Mouse (Mus musculus): Measurements from ENCODE around the gene Mapkapk2.
"Not testable (repeated sequence)": the region's sequence is repeated elsewhere in the genome, so short reads cannot be mapped to it uniquely, and the experiment has no call there.

The Mapkapk2 gene

GRCm38 (mm10) chr1:131097700-131098094 is at the start of gene Mapkapk2:
Mapkapk2 (minus strand) TSS chr1:131097826.
- peak; percentile 87 for DNase-seq (ENCODE audit: low spot score)

GRCm38 (mm10) chr1:131146181-131146614 is 48.6 kb upstream of the Mapkapk2 start:
- DNase-seq (ENCODE audit: low spot score) = no peak

DNA sequence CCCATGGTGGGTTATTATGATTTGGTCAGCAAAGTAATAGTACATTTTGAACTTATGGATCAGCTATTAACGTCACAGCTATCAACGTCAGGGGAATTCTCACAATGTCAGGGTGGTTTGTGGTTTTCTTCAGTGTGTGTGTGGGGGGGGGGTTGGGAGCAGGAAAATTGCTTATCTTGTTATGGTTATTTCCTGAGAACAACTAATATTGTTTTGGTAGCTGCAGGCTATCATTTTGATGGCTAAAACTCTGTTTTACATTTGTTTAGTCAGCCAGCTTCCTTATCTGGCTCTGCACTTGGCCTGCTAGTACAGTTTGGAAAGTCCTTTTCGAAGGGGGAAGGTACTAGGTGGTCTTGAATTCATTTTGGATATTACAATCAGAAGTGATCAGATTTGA is 47.6 kb upstream of the Mapkapk2 start:
- not testable (repeated sequence) for DNase-seq (ENCODE audit: low spot score)

GRCm38 (mm10) chr1:131142472-131142871 is 44.8 kb upstream of the Mapkapk2 start:
- no peak for DNase-seq (ENCODE audit: low spot score)

DNA sequence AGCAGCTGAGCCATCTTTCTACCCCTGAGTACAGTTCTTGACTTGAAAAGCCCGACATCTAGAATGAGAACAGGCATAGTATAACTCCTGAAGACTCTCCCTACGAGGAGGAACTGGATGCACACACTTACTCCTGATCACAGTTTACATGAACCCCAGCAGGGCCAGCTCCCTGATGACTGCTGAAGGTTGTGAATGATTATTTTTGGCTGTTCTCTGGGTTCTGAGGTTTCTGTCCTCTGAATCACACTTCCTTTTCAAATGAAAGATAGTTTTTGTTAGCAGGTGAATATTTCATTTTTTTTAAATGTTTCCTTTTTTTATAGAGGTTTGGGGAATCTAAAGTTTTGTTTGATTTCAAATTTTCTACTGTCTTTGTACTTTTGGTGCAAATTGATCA is 43.8 kb upstream of the Mapkapk2 start:
- no peak for DNase-seq (ENCODE audit: low spot score)

DNA sequence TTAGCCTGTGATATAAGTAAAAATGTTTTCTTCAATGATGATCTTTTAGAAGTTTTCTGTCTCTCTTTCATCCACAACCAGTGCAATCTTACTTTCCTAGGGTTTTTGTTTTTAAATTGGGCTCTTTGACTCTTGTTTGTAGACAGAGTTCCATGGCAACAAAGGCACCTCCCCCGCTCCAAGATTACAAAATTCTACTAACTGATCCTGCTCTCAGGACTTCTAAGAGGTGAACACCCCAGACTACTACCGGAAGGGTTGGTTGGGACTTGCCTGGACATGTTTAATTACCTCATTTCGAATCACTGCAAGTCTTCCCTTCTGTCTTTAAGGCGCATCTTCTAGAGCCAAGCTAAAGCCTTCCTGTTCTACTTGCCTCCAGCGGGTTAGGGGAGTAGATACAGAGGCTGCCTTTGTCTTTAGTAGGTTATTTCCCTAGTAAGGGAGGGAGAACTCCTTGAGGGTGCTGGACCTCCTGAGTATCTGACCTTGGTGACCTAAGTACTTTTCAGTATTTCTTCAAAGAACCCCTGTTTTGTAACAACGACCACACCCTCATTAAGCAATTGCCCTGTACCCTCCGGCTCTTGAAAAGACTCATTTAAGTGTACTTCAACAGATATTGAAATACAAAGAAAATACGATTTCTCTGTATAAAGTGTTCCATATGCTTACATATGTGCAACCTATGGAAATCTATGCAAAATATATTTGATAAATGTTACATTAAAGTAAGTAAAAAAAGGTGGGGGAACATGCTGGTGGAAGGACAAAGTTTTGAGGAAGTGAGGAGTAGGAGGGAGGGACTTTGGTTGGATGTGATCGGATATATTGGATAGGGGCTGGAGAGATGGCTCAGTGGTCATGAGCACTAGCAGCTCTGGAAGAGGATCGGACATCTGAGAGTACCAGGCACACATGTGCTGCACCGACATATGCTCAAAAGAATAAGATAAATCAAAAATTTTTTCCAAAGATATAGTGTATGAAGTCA is 41.8 kb upstream of the Mapkapk2 start:
- no peak for DNase-seq (ENCODE audit: low spot score)

GRCm38 (mm10) chr1:131138191-131139016 is 40.8 kb upstream of the Mapkapk2 start, which contains the start of gene Dyrk3:
Dyrk3 (minus strand) TSS chr1:131138340.
- peak; percentile 82 for DNase-seq (ENCODE audit: low spot score)

- DNase-seq (ENCODE audit: low spot score) = no peak
These were observed 40.1 kb upstream of the Mapkapk2 start for GRCm38 (mm10) chr1:131137717-131138118.

DNA sequence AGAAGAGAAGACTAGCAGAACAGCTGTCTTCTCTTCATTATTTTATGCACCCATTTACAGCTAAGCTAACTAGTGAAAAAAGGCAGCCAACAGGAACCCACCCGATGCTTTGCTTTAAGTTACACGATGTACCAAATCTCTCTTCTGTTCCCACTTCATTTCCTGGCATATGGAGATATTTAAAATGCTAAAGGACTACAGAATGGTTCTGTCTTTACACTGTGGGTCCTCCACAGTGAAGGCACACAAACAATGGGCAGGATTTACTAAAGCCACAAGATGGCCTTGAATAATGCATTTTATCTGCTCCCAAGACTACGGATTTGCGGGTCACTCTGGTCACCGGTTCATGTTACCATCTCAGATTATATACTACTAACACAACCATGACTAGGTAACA is 39.5 kb upstream of the Mapkapk2 start:
- DNase-seq (ENCODE audit: low spot score) = no peak

DNA sequence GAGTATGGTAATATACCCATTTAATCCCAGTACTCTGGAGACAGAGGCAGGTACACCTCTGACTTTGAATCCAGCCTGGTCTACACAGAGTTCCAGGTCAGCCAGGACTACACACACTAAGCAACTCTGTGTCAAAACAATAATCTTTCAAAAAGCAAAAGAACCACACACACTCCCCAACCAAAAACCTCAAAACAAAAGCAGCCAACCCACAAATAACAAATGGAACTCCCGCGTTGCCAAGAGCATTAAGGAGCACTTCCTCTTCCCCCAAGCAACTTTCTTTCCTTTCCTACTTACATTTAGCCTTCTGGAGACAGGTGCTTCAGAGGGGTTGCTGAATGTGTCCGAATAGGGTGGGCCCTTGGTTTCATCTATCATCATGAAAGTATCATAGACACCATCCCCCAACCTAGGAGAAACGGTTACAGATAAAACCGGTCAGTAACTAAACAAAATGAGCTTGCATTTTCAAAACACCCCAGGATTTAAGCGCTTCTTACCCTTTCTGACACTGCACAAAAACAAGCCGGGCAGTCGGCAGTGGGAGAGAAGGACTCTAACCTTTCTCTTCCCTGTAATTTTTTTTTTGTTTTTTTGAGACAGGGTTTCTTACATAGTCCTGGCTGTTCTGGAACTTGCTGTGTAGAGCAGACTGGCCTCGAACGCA is 38.5 kb upstream of the Mapkapk2 start:
- no peak for DNase-seq (ENCODE audit: low spot score)

GRCm38 (mm10) chr1:131134942-131135522 is 37.4 kb upstream of the Mapkapk2 start:
- DNase-seq (ENCODE audit: low spot score) = no peak

- DNase-seq (ENCODE audit: low spot score) = no peak
These were observed 36.6 kb upstream of the Mapkapk2 start for GRCm38 (mm10) chr1:131134231-131134630.

- no peak for DNase-seq (ENCODE audit: low spot score)
These were observed 28.5 kb upstream of the Mapkapk2 start for GRCm38 (mm10) chr1:131125987-131126744.

DNA sequence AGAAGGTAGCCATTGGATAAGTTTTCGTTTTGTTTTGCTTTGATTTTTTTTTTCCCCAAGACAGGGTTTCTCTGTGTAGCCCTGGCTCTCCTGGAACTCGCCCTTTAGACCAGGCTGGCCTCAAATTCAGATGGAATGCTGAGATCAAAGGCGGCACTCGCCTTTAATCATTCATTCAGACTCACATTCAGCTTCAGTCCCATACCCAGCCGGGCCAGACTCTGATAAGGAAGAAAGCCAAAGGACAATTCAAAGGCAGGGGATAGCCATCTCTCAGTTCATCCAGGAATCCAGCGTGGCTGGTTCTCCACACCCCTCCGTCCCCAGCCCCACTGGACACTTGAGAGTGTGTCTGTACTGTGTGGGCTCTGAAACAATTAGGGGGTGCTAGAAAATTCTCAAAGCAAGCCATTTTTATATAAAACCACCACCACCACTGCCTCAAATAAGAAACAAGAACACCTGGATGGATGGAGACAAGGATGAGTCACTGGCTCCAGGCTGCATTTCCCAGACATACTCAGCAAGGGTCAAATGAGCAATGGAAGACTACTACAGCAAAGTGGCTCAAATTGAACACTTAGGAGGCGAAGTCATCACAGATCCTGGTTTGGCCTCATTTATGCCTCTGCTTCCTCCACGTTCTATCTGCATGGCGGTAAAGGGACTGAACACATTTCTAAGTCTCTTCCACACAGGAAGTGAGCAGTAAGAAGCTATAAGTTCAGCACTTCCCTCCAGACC is 26.1 kb upstream of the Mapkapk2 start:
- no peak for DNase-seq (ENCODE audit: low spot score)

DNA sequence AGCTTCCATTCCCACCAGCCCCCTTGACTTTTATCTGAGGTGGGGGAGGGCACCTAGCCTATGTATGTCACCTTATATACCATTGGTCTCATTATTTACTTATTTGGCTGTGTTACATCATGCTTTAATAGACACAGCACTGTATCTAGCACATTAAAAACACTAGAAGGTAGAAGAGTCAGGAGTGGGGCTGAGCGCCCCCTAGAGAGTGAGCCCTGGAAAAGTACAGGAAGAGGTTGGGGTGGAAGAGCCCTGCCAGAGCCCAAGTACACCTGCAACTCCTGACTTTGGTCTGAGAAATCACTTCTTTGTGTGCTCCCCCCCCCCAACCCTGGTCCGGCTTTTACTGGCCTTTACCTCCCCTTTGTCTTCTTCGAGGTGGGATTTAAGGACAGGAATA is 24.4 kb upstream of the Mapkapk2 start:
- no peak for DNase-seq (ENCODE audit: low spot score)

GRCm38 (mm10) chr1:131119026-131119425 is 21.4 kb upstream of the Mapkapk2 start:
- no peak for DNase-seq (ENCODE audit: low spot score)

DNA sequence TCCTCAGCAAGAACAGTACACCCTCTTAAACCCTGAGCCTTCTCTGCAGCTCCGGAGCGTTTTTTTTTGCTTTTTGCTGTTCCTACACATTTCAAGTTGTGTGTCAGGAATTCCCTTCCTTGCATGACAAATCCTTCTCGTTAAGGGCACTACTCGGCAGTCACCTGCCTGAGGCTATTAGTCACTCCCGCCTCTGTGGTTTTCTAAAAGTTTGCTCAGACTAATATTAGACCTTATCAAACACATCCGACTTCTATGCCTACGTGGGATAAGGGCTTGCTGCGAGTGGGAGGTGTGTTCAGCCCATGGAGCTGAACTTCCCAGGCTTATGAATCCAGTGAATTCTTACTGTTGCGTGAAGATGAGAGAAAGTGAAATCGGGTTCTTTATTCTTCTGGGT is 20.9 kb upstream of the Mapkapk2 start:
- DNase-seq (ENCODE audit: low spot score) = no peak

DNA sequence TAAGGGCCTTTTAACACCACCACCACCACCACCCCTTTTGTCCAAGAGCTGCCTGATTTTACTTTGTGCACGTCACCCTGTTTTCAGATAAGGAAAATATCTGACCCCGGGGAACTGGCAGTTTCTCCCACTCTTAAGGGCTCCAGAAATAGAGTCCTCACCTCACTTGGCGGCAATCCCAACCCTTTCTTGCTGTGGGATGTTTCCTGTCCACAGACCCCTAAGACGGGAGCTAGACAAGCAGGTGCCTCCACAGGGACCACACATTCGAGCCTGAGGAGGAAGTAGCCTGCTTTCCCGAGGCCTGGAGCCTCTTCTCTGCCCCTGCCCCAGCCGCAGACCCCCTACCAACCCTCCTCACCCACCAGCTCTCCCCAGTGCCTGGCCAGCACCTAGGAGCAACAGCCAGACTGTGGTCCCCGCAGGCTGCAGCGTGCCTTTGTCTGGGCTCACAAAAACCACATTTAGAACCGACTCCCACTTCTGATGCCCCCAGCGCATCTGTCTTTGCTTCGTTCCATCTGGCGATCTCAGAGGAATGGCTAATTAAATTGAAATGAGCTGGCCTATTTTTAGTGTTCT is 18.9 kb upstream of the Mapkapk2 start:
- no peak for DNase-seq (ENCODE audit: low spot score)

DNA sequence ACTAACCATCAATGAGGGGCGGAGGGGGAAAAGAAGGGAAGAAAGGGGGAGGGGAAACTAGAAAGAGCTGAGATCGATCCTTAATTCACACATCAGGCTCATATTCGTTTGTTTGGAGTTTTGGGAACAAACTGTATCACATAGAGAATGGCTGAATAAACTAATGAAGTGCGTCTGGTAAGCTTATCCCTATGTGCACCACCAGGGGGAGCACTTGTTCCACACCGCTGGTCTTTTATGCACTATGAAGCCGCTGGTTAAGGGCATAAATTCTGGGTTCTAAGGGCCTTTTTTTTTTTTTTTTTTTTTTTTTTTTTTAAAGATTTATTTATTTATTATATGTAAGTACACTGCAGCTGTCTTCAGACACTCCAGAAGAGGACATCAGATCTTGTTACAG is 18.3 kb upstream of the Mapkapk2 start:
- no peak for DNase-seq (ENCODE audit: low spot score)

DNA sequence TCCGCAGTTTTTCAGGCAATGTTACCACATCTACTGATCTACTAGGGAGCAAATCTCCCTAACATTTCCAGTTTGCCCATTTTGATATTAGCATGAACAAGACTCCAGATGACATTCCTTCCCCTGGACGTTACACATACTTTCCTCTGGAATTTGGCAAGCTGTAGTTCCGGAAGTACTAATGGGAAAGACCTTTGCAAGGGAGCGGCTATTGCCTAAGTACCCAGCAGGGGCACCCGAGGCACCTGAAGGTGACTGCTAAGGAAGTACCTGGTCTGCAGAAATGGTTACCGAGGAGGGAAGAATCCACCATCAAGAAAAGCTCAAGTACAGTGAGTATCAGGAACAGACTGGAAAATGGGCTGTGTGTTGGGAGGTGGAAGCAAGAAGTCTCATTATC is 14.9 kb upstream of the Mapkapk2 start:
- DNase-seq (ENCODE audit: low spot score) = no peak
